Mouse (Mus musculus) hindbrain, embryonic 16.5 days (tissue): ENCODE results near the gene Plppr1. TPM values are rescaled to one million over a fixed set of nuclear protein-coding genes. Genes with fewer than 3 reads are reported as not detected.

Experiments used
- ATAC-seq: fragments of 200-750 bp; cut with Nextera tagmentation; 2 replicates; pipeline ENCODE4 v1.8.0; 2017; ENCODE audit warnings: moderate TSS enrichment, moderate library complexity
- H3K27ac ChIP-seq: fragments of 300-500 bp; sonication (generic); 2 replicates; pipeline ENCODE4 v1.5.1; 2014; ENCODE audit warnings: low read depth, mild to moderate bottlenecking, control low read depth, low read length, moderate library complexity
- H3K27me3 ChIP-seq: fragments of 300-500 bp; sonication (generic); replicated peaks from 2 replicates; pipeline ENCODE4 v1.6.1; 2014; ENCODE audit warnings: low read length; ENCODE audit not compliant: control insufficient read depth, insufficient read depth
- H3K36me3 ChIP-seq: fragments of 300-500 bp; sonication (generic); 2 replicates; pipeline ENCODE4 v1.6.1; 2014; ENCODE audit warnings: mild to moderate bottlenecking, low read length, moderate library complexity, mixed read lengths; ENCODE audit not compliant: control insufficient read depth, insufficient read depth
- H3K4me1 ChIP-seq: fragments of 300-500 bp; sonication (generic); 2 replicates; pipeline ENCODE4 v1.6.1; 2014; ENCODE audit warnings: low read depth, low read length; ENCODE audit not compliant: control insufficient read depth, insufficient read depth
- H3K4me2 ChIP-seq: fragments of 300-500 bp; sonication (generic); 2 replicates; pipeline ENCODE4 v1.6.1; 2014; ENCODE audit warnings: mild to moderate bottlenecking, low read length, control low read depth, moderate library complexity
- H3K4me3 ChIP-seq: fragments of 300-500 bp; sonication (generic); 2 replicates; pipeline ENCODE4 v1.5.1; 2014; ENCODE audit warnings: mild to moderate bottlenecking, low read length, control low read depth, moderate library complexity
- H3K9ac ChIP-seq: fragments of 300-500 bp; sonication (generic); 2 replicates; pipeline ENCODE4 v1.6.1; 2014; ENCODE audit warnings: low read depth, mild to moderate bottlenecking, control low read depth, low read length, moderate library complexity
- H3K9me3 ChIP-seq: fragments of 300-500 bp; sonication (generic); 2 replicates; pipeline ENCODE4 v1.6.1; 2014; ENCODE audit warnings: mild to moderate bottlenecking, low read length, moderate library complexity; ENCODE audit not compliant: control insufficient read depth
- WGBS: fragments of 180-500 bp; shearing (Covaris S2); extraction: QIAGEN DNeasy Blood & Tissue Kit; methylation state at CpG from one replicate; pipeline ENCODE4 v1.1.7; 2014; 5-methylcytosine and 5-hydroxymethylcytosine counted together
- polyA plus RNA-seq: library from polyadenylated mRNA; unstranded; fragments of >200 nt; fragmentation: Nextera tagmentation; extraction: Ambion mirVana; gene quantifications from 2 replicates; pipeline ENCODE4 v1.2.1, GENCODE M21; 2015

The Plppr1 gene
- polyA plus RNA-seq, 1 experiment from 2014 or later = 67.3 TPM

- no peaks in the 10 kb centered on the region for H3K9me3 ChIP-seq
- WGBS = under 1% methylated on average over 62 of the region's 62 CpGs
- peaks cover 13% of the 10 kb centered on the region for H3K4me1 ChIP-seq
These were observed 619 bp downstream of the Plppr1 start for GRCm38 (mm10) chr4:49059402-49060381.

GRCm38 (mm10) chr4:49069471-49069870 lies 10.4 kb downstream of the Plppr1 start:
- Histone ChIP-seq H3K27ac (no peak overlapping the region), H3K36me3 (no peaks in the 10 kb centered on the region), H3K4me1 (no peaks in the 10 kb centered on the region; the same call in 1 of the 2 replicates), H3K27me3 (no peaks in the 10 kb centered on the region), H3K9ac (no peak overlapping the region), H3K4me3 (no peak overlapping the region), H3K9me3 (no peaks in the 10 kb centered on the region), H3K4me2 (no peak overlapping the region)
- 58% methylated on average over 4 of the region's 4 CpGs for WGBS
- no peak for ATAC-seq

More at GRCm38 (mm10) chr4:49059402-49060381, 619 bp downstream of the Plppr1 start:
- Histone ChIP-seq H3K27ac (peak overlapping the region; percentile 88), H3K9ac (peak overlapping the region; percentile 85), H3K4me2 (peak overlapping the region; percentile 75), H3K27me3 (no peaks in the 10 kb centered on the region), H3K36me3 (no peaks in the 10 kb centered on the region), H3K4me3 (peak overlapping the region; percentile 69)
- peak; percentile 91 for ATAC-seq

- 50% methylated on average over 4 of the region's 4 CpGs for WGBS
These were observed 13.8 kb downstream of the Plppr1 start for GRCm38 (mm10) chr4:49072886-49073285.

GRCm38 (mm10) chr4:49075881-49076280 lies 16.8 kb downstream of the Plppr1 start:
- no peak for ATAC-seq
- WGBS = 85% methylated on average over 2 of the region's 2 CpGs
- Histone ChIP-seq H3K36me3 (no peaks in the 10 kb centered on the region), H3K9ac (no peak overlapping the region), H3K9me3 (no peaks in the 10 kb centered on the region), H3K27ac (no peak overlapping the region), H3K27me3 (no peaks in the 10 kb centered on the region), H3K4me1 (no peaks in the 10 kb centered on the region; the same call in 1 of the 2 replicates), H3K4me3 (no peak overlapping the region), H3K4me2 (no peak overlapping the region)

More at GRCm38 (mm10) chr4:49072886-49073285, 13.8 kb downstream of the Plppr1 start:
- Histone ChIP-seq H3K27ac (no peak overlapping the region), H3K27me3 (no peaks in the 10 kb centered on the region), H3K4me3 (no peak overlapping the region), H3K36me3 (no peaks in the 10 kb centered on the region), H3K9me3 (no peaks in the 10 kb centered on the region), H3K4me2 (no peak overlapping the region), H3K4me1 (no peaks in the 10 kb centered on the region; the same call in 1 of the 2 replicates), H3K9ac (no peak overlapping the region)
- no peak for ATAC-seq

GRCm38 (mm10) chr4:49079399-49079798 lies 20.3 kb downstream of the Plppr1 start:
- no peaks in the 10 kb centered on the region for H3K27me3 ChIP-seq
- H3K4me1 ChIP-seq = no peaks in the 10 kb centered on the region
- H3K27ac ChIP-seq = no peak overlapping the region
- H3K4me3 ChIP-seq = no peak overlapping the region
- 21% methylated on average over 1 of the region's 1 CpGs for WGBS
- H3K36me3 ChIP-seq = no peaks in the 10 kb centered on the region
- ATAC-seq = 0 out of 2 replicates have a peak, but pooled peaks have one; percentile 60
- H3K9me3 ChIP-seq = 0 out of 2 replicates have a peak, but pooled peaks cover 4% of the 10 kb centered on the region
- H3K9ac ChIP-seq = no peak overlapping the region
- H3K4me2 ChIP-seq = no peak overlapping the region

GRCm38 (mm10) chr4:49088205-49088604 lies 29.1 kb downstream of the Plppr1 start:
- 33% methylated on average over 3 of the region's 3 CpGs for WGBS
- Histone ChIP-seq H3K9me3 (0 out of 2 replicates have a peak, but pooled peaks cover 4% of the 10 kb centered on the region), H3K4me1 (no peaks in the 10 kb centered on the region; the same call in 1 of the 2 replicates), H3K27me3 (no peaks in the 10 kb centered on the region), H3K36me3 (no peaks in the 10 kb centered on the region), H3K4me3 (no peak overlapping the region), H3K27ac (no peak overlapping the region), H3K4me2 (no peak overlapping the region), H3K9ac (no peak overlapping the region)
- ATAC-seq = no peak

- H3K9ac ChIP-seq = no peak overlapping the region
- WGBS = 95% methylated on average over 1 of the region's 1 CpGs
These were observed 31.4 kb downstream of the Plppr1 start for GRCm38 (mm10) chr4:49090461-49090860.

GRCm38 (mm10) chr4:49099448-49099847 lies 40.4 kb downstream of the Plppr1 start:
- H3K4me1 ChIP-seq = peaks cover 4% of the 10 kb centered on the region; the same call in 1 of the 2 replicates
- H3K9me3 ChIP-seq = no peaks in the 10 kb centered on the region
- no peak overlapping the region for H3K27ac ChIP-seq
- no peak overlapping the region for H3K4me3 ChIP-seq
- ATAC-seq = no peak
- WGBS = 82% methylated on average over 2 of the region's 2 CpGs
- no peaks in the 10 kb centered on the region for H3K36me3 ChIP-seq
- H3K4me2 ChIP-seq = no peak overlapping the region
- no peak overlapping the region for H3K9ac ChIP-seq
- no peaks in the 10 kb centered on the region for H3K27me3 ChIP-seq

More at GRCm38 (mm10) chr4:49090461-49090860, 31.4 kb downstream of the Plppr1 start:
- Histone ChIP-seq H3K27ac (no peak overlapping the region), H3K4me3 (no peak overlapping the region), H3K9me3 (no peaks in the 10 kb centered on the region), H3K4me2 (no peak overlapping the region), H3K36me3 (no peaks in the 10 kb centered on the region), H3K4me1 (no peaks in the 10 kb centered on the region; the same call in 1 of the 2 replicates), H3K27me3 (no peaks in the 10 kb centered on the region)
- no peak for ATAC-seq
